ENCODE assay signal across 8 mouse cellular contexts in the genomic region with DNA sequence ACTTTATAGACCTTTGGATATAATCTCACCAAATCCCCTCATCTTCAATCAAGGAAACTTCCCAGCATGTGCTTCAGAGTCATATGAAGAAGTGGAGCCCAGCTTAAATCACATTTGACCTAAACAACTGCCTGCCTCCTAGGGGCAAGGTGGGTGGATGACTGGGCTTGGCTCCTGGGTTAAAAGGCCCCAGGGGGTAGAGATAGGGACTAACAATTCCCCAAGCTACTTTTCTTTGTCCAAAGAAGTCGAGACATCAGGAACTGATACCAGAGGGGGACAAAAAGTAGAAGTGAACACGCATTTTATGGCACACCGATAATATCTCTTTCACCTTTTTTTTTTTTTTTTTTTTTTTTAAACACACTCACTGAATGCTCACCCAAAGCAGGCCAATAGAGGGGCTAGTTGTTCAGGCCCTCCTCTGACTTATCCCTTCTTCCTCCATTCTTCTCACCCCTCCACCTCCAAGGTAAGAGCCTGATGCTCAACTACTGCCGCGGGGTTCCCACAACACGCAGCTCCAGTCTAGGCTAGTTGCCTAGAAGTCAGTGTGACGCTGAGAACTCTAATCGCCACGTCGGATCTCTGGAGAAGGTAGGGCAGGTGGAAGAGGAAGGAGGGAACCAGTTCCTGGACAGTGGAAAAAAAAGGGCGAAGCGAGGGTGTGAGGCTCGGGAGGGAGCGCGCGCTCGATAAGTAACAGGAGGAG. TPM values are rescaled to one million over a fixed set of nuclear protein-coding genes. Genes with fewer than 3 reads are reported as not detected.
DNase-seq lines count a peak whose midpoint lies in the region; ATAC-seq and TF ChIP-seq lines count a peak whose summit lies in the region.

No protein-coding gene starts in this region.

- peak overlapping the region; percentile 98 for H3K4me3 ChIP-seq in bone marrow macrophage, adult 2 months (ENCODE audit: insufficient read depth, low read length)
- H3K4me3 ChIP-seq in forebrain, embryonic 13.5 days = peak overlapping the region; percentile 87

- H3K36me3 ChIP-seq in forebrain, embryonic 13.5 days (ENCODE audit: poor library complexity, severe bottlenecking) = no peaks in the 10 kb centered on the region

- no peak; the same call in 1 of the 2 replicates for ATAC-seq in forebrain, embryonic 13.5 days

- peak; percentile 48 for DNase-seq in adrenal gland, postnatal 10 days
- no peak for DNase-seq in adrenal gland, postnatal 4 days (ENCODE audit: low spot score in 2 of 2)
- DNase-seq in kidney, adult 18-20 months = peak; percentile 45
- peak; percentile 12 for DNase-seq in lung, postnatal 14 days
- peak; percentile 27 to 51 for DNase-seq in spleen, postnatal 10 days (ENCODE audit: low spot score in 2 of 2)
- no peak for DNase-seq in left cerebral cortex, adult 9 months (ENCODE audit: low spot score in 2 of 2)

- H3K4me2 ChIP-seq in forebrain, embryonic 13.5 days = peak overlapping the region; percentile 67

- WGBS in forebrain, embryonic 13.5 days = under 1% methylated on average over 17 of the region's 17 CpGs

- peak overlapping the region; percentile 94 for H3K27ac ChIP-seq in bone marrow macrophage, adult 2 months (ENCODE audit: insufficient read depth, low read depth, low read length)
- peak overlapping the region; percentile 96; the same call in 1 of the 2 replicates for H3K27ac ChIP-seq in forebrain, embryonic 13.5 days

- no peak for TF ChIP-seq CTCF in bone marrow macrophage, adult 2 months (IDR thresholded peaks at IDR 0.05; ENCODE audit: low read depth, low read length)

- H3K9me3 ChIP-seq in forebrain, embryonic 13.5 days (replicated peaks) = no peaks in the 10 kb centered on the region

- TF ChIP-seq POLR2A in bone marrow macrophage, adult 2 months (IDR thresholded peaks at IDR 0.05; ENCODE audit: borderline replicate concordance, low read depth, low read length) = no peak

- H3K4me1 ChIP-seq in bone marrow macrophage, adult 2 months (ENCODE audit: control insufficient read depth, insufficient read depth, low read length) = peaks cover 35% of the 10 kb centered on the region
- peaks cover 36% of the 10 kb centered on the region for H3K4me1 ChIP-seq in forebrain, embryonic 13.5 days

- peak overlapping the region; percentile 95 for H3K9ac ChIP-seq in forebrain, embryonic 13.5 days

- H3K27me3 ChIP-seq in forebrain, embryonic 13.5 days = no peaks in the 10 kb centered on the region

RNA-seq across cellular contexts. Expression of a gene that starts 0.6 kb away (rescaled TPM):
- total RNA-seq in adrenal gland, postnatal 10 days (2021) = 100 to 1,000 TPM; 210 to 250 TPM
- total RNA-seq in adrenal gland, postnatal 4 days (2021) = 100 to 1,000 TPM; 127 to 187 TPM
- 115 and 122 TPM in 2 replicates for polyA plus RNA-seq in bone marrow macrophage, adult 2 months (2012; ENCODE audit: insufficient read depth, insufficient read length, missing spikeins)
- 364 and 394 TPM in 2 replicates for polyA plus RNA-seq in forebrain, embryonic 13.5 days (2015; fragmentation: Nextera tagmentation; extraction: Ambion mirVana)

Comparison
In these comparisons a context has a peak if more than half of its experiments do, and no peak if none do; other contexts are left out.
1. DNase-seq: peak in adrenal gland, postnatal 10 days (single experiment), kidney, adult 18-20 months (single experiment), lung, postnatal 14 days (single experiment) and spleen, postnatal 10 days (2 of 2); none in adrenal gland, postnatal 4 days (0 of 2) and left cerebral cortex, adult 9 months (0 of 2).